Mouse (Mus musculus): ENCODE results near the gene Polrmt.

GRCm38 (mm10) chr10:79743161-79743560 lies 3.2 kb downstream of the Polrmt start:
- no peak for TF ChIP-seq CTCF (conservative IDR thresholded peaks at IDR 0.05; ENCODE audit: low read length)
- TF ChIP-seq NANOG (IDR thresholded peaks at IDR 0.05; ENCODE audit: borderline replicate concordance, low read length), result no peak

Data from E14TG2a.4 (cell line).